Mouse (Mus musculus): ENCODE measurements at regions not wholly inside any gene's neighbourhood (a gene's known extent, or its start where the extent isn't known, plus 50 kb on each side); places are given as distances from the start of the nearest gene placed in this dataset.
A peak's percentile ranks its signal among the peaks of the same experiment; 100 is the strongest.
"Not testable (repeated sequence)": the region's sequence is repeated elsewhere in the genome, so short reads cannot be mapped to it uniquely, and the experiment has no call there.

GRCm38 (mm10) chr1:143319568-143319967, 320.9 kb upstream of the B3galt2 start:
- no peaks in the 10 kb centered on the region for H3K36me3 ChIP-seq (replicated peaks; ENCODE audit: control insufficient read depth, insufficient read depth, low read length)
- no peak overlapping the region for H3K27ac ChIP-seq (ENCODE audit: low read depth)
- no peak for ATAC-seq (ENCODE audit: insufficient read depth, low read depth)
- TF ChIP-seq EP300 (IDR thresholded peaks at IDR 0.05; ENCODE audit: low read depth) (no peak), CTCF (IDR thresholded peaks at IDR 0.05; ENCODE audit: low read depth) (no peak)
- no peaks in the 10 kb centered on the region for H3K4me1 ChIP-seq (ENCODE audit: control insufficient read depth, insufficient read depth)
- H3K9ac ChIP-seq (replicated peaks; ENCODE audit: low read depth, low read length), result no peak overlapping the region
- H3K27me3 ChIP-seq (ENCODE audit: control insufficient read depth, insufficient read depth, low read length), result no peaks in the 10 kb centered on the region
- H3K4me3 ChIP-seq (ENCODE audit: low read depth, low read length), result no peak overlapping the region
- WGBS, result 86% methylated on average over 7 of the region's 7 CpGs
- no peak for DNase-seq (ENCODE audit: low spot score)
- H3K9me3 ChIP-seq (replicated peaks; ENCODE audit: control insufficient read depth, low read length), result no peaks in the 10 kb centered on the region
- H3K4me2 ChIP-seq (ENCODE audit: low read depth, low read length), result no peak overlapping the region

- Histone ChIP-seq H3K36me3 (replicated peaks; ENCODE audit: control insufficient read depth, insufficient read depth, low read length) (no peaks in the 10 kb centered on the region), H3K27ac (ENCODE audit: low read depth) (no peak overlapping the region), H3K27me3 (ENCODE audit: control insufficient read depth, insufficient read depth, low read length) (no peaks in the 10 kb centered on the region), H3K4me3 (ENCODE audit: low read depth, low read length) (no peak overlapping the region), H3K4me2 (ENCODE audit: low read depth, low read length) (no peak overlapping the region), H3K9me3 (replicated peaks; ENCODE audit: control insufficient read depth, low read length) (no peaks in the 10 kb centered on the region), H3K9ac (replicated peaks; ENCODE audit: low read depth, low read length) (no peak overlapping the region), H3K4me1 (ENCODE audit: control insufficient read depth, insufficient read depth) (no peaks in the 10 kb centered on the region)
- DNase-seq (ENCODE audit: low spot score) (no peak), ATAC-seq (ENCODE audit: insufficient read depth, low read depth) (no peak)
- no peak for TF ChIP-seq CTCF (IDR thresholded peaks at IDR 0.05; ENCODE audit: low read depth)
- TF ChIP-seq EP300 (IDR thresholded peaks at IDR 0.05; ENCODE audit: low read depth), result no peak
- WGBS, result 85% methylated on average over 1 of the region's 1 CpGs
Measured at GRCm38 (mm10) chr1:143351388-143351787, 289.1 kb upstream of the B3galt2 start.

GRCm38 (mm10) chr1:143360256-143360655, 280.2 kb upstream of the B3galt2 start:
- H3K9ac ChIP-seq (replicated peaks; ENCODE audit: low read depth, low read length); H3K27me3 ChIP-seq (ENCODE audit: control insufficient read depth, insufficient read depth, low read length); ATAC-seq (ENCODE audit: insufficient read depth, low read depth); H3K36me3 ChIP-seq (replicated peaks; ENCODE audit: control insufficient read depth, insufficient read depth, low read length); H3K27ac ChIP-seq (ENCODE audit: low read depth); H3K4me2 ChIP-seq (ENCODE audit: low read depth, low read length); DNase-seq (ENCODE audit: low spot score); H3K4me3 ChIP-seq (ENCODE audit: low read depth, low read length); H3K4me1 ChIP-seq (ENCODE audit: control insufficient read depth, insufficient read depth); H3K9me3 ChIP-seq (replicated peaks; ENCODE audit: control insufficient read depth, low read length): not testable (repeated sequence)

- Histone ChIP-seq H3K4me1 (ENCODE audit: control insufficient read depth, insufficient read depth) (no peaks in the 10 kb centered on the region), H3K27ac (ENCODE audit: low read depth) (no peak overlapping the region), H3K4me3 (ENCODE audit: low read depth, low read length) (no peak overlapping the region), H3K36me3 (replicated peaks; ENCODE audit: control insufficient read depth, insufficient read depth, low read length) (no peaks in the 10 kb centered on the region), H3K27me3 (ENCODE audit: control insufficient read depth, insufficient read depth, low read length) (no peaks in the 10 kb centered on the region), H3K9me3 (replicated peaks; ENCODE audit: control insufficient read depth, low read length) (no peaks in the 10 kb centered on the region), H3K4me2 (ENCODE audit: low read depth, low read length) (no peak overlapping the region), H3K9ac (replicated peaks; ENCODE audit: low read depth, low read length) (no peak overlapping the region)
- DNase-seq (ENCODE audit: low spot score) (peak; percentile 7), ATAC-seq (ENCODE audit: insufficient read depth, low read depth) (no peak)
- TF ChIP-seq CTCF (IDR thresholded peaks at IDR 0.05; ENCODE audit: low read depth) (no peak), EP300 (IDR thresholded peaks at IDR 0.05; ENCODE audit: low read depth) (no peak)
- WGBS, result 46% methylated on average over 4 of the region's 4 CpGs
Measured at GRCm38 (mm10) chr1:143391851-143392250, 248.6 kb upstream of the B3galt2 start.
